Mouse (Mus musculus) mouse trophoblast stem cell (cell line): ENCODE data around the gene Dok7.

ENCODE experiments used
- in situ Hi-C, 2 experiments: fragments of 300-500 bp; cut with MseI, MboI; formaldehyde crosslinking; loops; 2 replicates in 1 of 2; 3 replicates in 1 of 2; pipeline ENCODE4 v1.15.1; 2025

Dok7 gene

DNA sequence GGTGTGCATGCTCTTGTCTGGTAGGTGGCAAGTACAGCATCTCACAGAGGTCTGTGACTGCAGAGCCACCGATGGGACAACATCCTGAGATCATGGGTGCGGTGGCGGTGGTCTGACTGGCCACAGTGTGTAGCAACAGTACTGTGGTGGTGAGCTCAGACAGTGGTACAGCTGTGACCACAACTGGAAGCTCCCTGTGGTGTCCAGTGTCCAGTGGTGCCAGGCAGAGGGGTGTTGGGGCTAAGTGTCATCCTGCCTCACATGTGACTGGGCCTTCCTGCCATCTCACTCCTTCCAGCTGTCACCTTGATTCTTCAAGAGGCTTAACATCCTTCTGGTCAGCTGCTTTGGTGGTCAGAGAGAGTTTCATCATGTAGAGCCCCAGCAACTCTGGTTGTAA lies 1.9 kb upstream of the Dok7 start:
- in situ Hi-C loops = no loop called here

DNA sequence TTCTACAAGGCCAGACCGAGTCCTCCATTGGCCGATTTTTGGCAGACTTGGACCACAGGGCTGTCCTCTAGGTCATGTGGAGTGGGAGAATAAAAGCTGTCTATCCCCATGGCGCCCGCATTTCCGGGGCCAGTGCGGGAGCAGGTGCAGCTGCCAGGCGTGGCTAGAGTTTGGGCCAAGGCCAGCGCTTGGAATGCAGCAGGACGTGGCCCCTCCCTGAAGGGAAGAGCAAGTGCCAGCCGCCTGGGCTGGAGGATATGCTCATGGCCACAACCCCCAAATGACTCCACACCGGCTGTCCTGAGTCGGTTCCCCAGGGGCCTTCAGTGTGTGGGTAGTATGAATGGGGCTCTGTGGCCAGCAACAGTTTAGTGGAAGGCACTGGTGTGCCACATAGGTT lies 1.5 kb upstream of the Dok7 start:
- in situ Hi-C loops = no loop called here

DNA sequence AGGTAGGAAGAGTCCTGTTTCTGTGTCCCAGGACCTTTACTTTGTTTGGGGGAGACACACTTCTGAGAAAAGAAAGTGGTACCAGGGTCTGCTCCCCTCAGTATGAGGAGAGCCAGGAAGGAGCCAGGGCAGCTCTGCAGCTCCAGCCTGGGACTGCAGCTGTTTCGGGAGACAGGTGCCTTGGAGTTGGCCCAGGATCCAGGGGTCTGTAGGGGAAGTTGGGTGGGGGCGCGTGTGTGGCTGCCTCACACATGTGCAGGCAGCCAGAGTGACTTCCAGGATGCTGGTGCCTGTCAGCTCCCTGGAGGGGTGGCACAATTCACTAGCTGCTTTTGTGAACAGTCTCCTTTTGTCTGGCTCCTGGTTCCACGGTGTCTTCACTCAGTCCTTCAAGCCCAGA lies 1.0 kb downstream of the Dok7 start:
- in situ Hi-C loops = no loop called here

DNA sequence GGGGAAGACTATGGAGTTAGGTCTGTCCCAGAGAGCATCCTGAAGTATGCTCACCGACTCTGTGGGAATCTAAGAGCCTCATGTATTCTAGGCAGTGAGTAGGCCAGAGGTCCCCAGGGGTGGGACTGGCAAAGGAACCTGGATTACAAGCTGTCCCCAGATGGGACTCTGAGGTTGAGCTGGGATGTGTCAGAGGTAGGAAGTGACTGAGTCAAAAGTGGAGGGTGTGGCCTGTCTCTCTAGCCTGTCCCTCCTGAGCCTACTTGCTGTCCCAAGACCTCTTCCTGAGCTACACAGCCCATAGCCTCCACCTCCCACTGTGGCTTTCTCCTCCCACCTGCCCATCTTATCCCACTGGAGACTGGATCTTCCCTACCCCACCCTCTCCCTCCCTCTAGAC lies 1.6 kb downstream of the Dok7 start:
- in situ Hi-C loops = no loop called here

DNA sequence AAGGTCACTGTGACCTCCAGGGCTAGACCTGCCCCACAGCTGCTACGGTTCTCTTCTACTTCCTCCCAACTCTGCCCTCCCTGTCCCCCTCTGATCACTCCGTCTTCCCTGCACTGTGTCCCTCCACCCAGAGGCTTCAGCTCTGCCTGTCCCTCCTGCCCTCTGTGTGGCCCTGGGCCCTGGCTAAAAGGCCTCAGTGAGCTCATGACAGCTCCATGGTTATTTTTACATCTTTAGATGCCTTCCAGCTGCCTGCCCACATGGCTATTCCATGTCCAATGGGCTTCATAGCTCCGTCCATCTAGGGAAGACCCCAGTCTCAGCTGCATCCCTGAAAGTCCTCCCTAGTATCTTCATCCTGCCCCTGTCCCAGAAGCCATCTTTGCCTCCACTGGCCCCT lies 3.5 kb downstream of the Dok7 start:
- in situ Hi-C loops = no loop called here

DNA sequence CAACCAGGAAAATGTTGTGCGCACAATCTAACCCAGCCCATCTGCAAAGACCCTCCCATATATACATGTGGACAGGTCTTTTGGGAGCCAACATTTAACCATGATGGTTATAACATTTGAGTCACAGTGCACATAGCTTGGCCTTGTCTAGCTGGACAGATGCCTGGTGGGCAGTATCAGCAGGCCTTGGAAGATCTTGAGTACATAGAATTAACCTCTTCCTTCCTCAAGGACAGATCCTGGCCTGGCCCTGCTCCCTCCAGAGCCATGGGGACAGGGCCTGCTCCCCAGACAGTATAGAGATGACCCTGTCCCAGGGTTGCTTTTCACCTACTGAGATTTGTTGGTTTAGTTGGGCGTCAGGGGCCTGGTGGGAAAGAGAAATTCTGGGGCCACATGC lies 13.3 kb downstream of the Dok7 start:
- in situ Hi-C loops = no loop called here

DNA sequence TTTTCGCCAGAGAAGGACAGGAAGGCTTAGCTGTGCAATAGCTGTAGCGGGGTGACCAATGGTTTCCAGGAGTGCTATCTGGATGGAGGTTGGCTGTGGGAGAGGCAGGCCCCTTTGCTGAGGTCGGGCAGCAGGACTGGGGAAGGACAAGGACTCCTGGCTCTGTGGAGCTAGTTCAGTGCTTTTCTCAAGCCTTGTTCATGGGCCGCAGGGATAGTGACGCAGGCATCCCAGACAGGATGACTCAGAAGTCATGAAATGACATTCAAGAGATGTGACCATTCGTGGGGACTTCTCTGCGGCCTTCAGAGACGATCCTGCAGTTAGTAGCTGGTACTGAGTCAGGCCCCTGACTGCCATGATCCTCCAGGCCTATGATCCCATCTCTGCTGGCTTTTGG lies 13.7 kb downstream of the Dok7 start:
- in situ Hi-C loops = no loop called here

DNA sequence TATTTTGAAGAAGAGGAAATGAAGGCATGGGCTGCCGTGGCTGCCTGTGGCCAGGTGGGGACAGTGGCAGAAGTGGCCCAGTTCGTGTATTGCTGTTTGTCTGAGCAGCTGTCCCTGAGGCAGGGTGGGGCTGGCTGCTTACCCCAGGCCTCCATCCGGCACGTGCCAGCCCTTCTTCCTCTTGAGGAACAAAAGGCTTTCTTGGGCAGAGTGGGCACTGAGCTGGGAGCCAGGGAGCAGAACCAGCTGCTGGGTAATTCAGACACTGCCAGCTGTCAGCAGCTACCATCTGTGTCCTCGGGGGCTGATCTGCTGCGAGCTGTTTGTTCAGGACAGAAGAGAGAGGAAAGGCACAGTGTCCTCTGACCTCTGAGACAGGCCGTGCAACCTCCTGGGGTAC lies 14.4 kb downstream of the Dok7 start:
- in situ Hi-C loops = no loop called here

DNA sequence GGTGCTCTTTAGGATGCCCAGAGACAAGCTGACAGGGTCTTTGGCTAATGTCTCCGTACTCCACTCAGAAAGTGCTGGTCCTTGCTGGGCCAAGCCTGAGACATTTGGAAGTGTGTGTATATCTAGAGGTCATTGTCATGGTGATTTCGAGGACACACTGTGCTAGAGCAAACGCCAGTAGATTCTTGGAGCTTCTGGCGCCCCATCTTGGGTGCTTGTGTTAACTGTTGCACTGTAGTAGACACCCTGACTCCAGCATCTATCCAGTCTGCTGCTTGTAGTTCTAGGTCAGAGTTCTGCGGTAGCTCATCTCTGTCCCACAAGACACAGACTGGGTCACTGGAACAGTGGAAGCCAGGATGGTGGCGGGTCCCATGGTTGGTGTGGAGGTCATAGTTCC lies 15.3 kb downstream of the Dok7 start:
- in situ Hi-C loops = no loop called here

DNA sequence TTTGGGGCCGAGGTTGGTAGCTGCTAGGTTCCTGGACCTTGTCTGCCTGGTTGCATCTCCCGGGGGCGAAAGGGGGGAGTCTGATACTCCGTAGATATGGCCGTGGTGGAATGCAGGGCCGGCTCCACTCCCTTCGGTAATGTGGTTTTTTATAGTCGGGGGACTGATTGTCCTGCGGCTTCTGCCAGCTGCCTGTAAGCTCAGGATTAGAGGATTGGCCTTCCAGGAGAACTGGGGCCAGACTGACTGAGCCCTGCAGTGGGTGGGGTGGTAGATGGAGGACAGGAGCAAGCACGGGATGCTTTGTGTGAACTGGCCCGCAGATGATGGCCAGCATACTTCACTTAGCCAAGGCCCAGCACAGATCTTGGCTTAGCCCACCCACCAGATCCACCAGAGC lies 16.7 kb downstream of the Dok7 start:
- in situ Hi-C loops = no loop called here

DNA sequence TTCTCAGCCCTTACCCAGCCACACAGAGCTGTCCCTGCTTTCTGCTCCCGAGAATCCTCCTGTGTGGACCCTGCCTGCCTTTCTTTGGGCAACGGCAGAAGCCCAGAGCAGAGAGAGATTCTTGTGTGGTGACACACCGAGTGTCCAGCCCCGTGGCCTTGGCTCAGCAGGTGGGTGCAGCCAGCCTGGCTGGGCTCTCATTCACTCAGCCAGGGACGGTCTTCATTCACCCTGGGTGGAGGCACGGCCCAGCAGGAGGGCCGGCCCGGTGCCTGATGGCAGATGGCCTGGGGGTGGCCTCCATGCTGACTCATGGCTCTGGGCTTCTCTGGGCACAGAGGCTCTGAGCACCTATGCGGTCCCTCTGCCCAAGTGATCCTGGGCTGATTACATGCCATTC lies 17.4 kb downstream of the Dok7 start:
- in situ Hi-C loops = no loop called here

DNA sequence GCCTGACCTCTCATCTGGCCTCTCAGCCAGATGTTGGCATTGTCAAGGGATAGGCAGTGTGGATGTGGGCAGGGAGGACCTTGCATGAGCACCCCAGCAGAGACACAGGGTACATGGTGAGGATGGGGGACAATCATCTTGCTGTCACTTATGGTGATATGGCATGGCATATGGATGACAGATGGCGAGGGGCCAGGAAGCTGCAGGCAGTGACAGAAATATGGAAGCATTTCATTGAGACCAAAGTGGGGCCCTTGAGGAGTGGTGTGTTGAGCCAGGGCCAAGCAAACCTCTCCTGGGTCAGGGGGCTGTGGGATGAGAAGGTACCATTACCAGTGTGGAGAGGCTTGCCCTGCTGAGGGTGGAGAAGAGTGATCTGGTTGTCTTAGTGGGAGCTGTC lies 19.8 kb downstream of the Dok7 start:
- in situ Hi-C loops = no loop called here

DNA sequence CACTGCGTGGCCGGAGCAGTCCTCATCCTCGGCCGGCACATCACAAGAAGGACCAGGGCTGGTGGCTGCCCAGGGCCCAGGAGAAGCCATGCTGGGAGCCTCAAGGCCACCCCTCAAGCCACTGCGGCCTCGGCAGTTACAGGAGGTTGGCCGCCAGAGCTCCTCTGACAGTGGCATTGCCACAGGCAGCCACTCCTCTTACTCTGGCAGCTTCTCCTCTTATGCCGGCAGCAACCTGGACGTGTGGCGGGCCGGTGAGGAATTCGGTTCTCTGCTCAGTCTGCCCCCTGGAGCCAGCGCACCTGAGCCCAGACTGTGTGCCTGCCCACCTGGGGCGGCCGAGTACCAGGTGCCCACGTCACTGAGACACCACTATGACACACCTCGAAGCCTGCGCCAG lies 22.5 kb downstream of the Dok7 start:
- in situ Hi-C loops = no loop called here

DNA sequence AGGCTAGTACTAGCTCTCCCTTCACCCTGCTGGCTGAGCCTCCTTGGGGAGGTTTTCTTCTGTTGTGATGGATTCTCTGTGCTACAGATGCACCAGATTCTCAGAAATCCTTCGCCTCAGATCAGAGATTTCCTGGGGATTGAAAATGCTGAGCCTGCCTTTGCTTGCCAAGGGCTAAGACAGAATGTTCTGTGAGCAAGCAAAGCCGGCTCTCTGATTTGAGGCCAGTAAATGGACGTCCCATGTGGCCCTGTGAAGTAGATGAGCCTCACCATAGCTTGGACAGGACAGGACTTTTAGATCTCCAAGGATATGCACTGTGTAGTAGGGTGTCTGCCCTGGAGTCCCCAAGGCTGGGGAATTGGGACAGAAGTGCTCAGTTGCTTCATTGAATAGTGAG lies 28.3 kb downstream of the Dok7 start:
- in situ Hi-C loops = no loop called here

DNA sequence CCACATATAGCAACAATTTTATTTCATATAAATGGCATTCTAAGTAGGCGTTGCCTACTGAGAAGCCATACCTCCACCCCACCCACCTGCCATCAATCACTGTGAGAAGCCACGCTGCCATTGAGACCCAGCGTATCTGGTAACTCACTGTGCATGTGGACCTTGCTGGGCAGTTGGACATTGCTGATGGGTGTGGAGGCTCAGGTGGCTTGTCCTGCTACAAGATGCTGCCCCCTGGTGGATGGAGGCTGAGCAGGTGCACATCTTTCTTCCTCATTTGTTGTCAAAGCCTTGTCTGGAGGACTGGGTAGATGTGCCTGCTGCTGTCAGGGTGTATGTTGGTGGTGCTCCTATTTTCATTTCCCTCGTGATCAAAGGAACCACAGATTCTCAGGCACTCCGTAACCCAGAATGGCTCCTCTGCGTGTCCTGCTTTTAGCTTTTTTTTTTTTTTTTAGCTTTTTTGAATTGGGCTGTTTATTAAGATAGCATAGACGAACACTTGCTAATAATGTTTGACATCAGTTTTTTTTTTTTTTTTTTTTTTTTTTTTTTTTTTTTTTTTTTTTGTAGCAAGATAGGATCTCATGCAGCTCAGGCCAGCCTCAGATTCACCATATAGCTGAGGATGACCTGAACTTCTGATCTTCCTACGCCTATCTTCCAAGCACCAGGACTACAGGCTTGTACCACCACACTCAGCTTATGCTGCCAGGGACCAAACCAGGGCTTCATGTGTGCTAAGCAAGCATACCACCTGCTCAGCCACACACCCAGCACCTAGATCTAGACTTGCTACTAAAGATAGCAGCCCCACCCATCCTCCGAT lies 32.4 kb downstream of the Dok7 start:
- in situ Hi-C loops = no loop called here

DNA sequence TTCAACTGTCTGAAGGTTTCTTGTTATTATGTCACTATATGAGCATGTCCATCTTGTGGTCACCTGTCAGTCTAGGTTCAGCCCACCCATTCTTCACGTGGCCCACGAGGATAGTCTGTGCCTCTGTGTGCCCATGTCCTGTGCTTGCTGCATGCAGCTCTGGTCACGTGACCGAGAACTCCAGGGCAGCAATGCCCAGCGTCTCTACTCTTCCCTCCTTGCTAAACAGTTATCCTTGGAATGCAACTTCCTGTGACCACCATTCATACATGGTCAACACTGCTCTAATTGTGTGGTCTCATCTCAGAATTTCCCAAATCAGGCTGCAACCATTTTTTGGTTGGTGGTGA lies 33.0 kb downstream of the Dok7 start:
- in situ Hi-C loops = no loop called here

DNA sequence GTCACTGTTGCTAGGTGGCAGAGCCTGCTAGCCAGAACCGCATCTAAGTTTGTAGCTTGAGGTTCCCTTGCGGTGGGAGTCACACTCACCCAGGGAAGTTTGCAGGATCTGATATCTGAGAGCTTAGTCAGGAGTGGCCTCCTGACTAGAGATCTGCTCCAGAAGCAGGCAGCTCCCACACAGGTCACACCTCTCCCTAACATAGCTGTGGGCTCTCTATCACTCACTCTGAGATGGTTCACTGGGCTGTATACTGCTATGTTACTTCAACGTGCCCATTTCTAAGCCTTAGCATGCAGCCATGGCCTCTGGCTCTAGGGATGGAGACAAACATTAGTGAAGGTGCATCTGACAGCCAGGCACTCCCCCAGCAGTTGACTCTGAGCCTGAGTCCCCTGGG lies 35.1 kb downstream of the Dok7 start:
- in situ Hi-C loops = no loop called here

DNA sequence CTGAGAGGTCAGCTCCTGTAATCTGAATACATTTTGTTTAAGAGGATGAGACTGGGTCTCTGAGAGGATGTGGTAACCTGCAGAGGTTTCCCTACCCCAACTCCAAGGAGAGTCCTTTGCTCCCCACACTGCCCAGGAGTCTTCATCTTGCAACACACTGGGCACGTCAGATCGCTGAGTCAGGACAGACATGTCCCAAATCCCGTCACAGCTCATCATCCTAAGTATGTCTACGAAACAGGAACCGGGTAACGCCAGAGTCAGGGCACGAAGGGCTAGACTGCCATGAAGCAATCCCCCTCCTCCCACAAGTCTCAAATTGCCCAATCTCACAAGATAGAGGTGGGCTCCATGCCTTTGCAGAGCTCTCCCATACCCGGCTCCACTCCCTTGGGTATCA lies 46.5 kb downstream of the Dok7 start:
- in situ Hi-C loops = no loop called here

DNA sequence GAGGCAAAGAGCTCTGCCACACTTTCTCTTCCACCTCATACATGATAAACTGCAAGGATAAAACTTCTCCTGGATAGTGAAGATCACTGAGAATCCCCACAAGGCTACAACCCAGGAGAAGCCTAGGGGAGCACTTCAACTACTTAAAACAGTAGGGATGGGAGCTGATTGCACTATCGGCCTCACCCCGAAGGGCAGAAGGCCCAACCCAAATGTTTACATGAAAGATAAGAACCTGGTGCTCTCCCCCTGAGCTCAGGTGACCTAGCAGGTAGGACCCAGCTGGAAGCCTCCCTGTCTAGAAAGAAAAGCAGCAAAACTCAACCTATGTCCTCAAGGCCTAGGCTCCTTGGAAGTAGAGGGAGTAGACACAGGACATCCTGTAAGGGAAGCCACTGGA lies 47.0 kb downstream of the Dok7 start:
- in situ Hi-C loops = no loop called here

DNA sequence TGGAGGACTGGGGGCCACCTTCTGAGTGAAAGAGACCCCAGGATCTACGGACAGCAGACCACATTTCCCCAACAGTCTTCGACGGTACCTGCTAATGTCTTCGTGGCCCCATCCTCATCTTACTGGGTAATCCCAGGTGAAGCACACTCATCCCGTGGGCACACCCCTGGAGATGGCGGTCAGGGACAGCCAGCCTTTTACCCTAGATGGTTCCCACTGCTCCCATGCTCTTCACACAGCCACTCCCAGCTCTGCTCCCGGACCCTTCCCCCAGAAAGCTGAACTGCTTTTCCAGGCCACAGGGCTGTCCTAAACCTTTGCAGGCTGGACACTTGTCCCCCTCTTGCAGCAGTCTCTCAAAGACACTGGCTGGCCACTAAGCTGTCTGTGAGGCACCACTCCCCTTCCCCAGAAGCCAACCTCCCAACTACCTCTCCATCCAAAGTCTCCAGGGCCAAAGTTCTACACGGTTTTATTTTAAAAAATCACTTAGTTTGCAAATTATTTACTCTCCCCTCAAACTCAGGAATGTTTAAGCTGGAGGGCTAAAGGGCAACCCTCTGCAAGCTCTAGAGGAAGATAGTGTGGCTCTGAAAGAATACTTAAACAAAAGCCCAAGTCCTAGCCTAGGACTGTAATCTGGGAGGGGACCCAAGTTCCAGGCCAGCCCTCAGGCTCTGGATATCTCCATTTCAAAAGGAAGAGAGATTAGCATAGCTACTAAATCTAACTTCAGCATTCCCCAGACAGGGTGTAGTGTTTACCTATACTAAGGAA lies 47.8 kb downstream of the Dok7 start:
- in situ Hi-C loops = no loop called here

DNA sequence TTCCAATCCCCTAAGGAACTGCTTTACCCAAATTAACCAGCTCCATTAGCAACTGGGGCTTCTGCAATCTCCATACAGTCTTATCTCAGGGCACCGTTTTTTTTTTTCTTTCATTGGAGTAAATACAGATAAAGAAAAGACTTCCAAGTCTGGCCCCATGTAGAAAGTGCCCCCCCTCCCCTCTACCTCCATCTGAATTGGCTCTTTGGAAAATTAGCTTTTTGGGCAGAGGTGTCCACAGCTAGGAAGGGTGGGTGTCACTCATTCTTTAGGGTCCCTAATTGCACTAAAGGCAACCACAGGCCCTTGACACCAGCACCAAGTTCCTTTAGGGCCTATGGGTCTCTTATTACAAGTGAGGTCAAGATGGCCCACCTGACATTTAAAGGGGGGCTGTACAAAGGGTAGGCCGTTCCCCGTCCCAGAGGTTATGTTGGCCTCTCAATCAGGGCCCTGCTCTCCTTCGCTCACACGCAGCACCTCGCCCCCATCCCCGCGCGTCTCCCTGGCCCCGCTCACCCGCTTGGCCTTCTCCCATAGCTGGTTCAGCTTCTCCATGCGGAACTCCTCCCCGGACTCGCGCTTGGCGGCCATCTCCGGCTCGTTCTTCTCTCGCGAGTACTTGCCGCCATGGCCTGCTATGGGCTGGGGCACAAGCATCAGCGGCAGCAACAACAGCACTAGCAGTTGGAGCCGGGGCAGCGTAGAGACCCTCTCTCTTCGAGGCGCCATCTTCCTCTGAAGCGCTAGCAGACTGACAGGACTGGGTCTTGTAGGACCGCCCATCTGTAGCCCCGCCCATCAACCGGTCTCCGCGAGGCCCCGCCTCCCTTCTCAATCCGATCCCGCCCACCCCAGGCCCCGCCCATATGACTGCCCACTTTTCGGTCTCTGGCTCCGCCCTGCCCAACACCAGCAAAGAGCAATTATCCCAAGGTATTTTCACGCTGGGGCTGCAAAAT lies 48.7 kb downstream of the Dok7 start, which contains the start of gene Lrpap1:
Gene Lrpap1, minus strand, starts transcription at position 807 of the 962 bp plus-strand sequence.
- in situ Hi-C loops = no loop called here

DNA sequence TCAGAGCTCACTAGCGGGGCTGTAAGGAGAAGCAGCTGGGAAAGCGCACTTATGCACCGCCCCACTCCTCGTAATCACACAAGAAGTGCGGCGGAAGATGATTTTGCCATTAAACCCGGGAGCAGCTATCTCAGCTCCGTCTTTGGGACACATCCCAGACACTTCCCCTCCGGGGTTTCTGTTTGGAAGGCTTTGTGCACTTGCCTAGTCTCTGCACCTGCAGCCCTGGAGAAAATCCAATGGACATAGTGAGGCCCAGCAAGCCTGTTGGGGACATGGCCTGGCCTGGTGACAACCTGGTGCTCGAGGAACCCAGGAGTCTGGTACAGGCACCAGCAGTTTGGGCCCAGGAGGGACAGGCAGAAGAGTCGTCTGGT lies 49.3 kb downstream of the Dok7 start:
- in situ Hi-C loops = no loop called here
